Mouse (Mus musculus): Measurements from ENCODE around the gene Secisbp2l. TPM values are rescaled to one million over a fixed set of nuclear protein-coding genes. Genes with fewer than 3 reads are reported as not detected.

Gene Secisbp2l
- polyA plus RNA-seq, 1 experiment from 2014 or later, result 26.9 TPM

DNA sequence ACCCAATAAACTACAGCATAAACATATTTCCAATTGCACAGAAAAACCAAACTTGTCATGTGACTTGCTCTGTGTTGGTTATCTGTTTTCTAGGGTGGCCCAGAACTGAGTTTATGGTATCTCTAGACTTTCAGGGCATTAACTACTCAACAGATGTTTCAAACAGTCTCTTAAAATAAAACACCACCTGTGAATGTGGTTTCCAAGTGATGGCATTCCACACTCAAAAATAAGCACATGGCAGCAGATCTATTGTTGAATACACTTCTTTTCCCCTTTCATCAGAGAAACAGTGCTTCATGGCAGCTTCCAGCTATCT is 46.7 kb downstream of the Secisbp2l start:
- Histone ChIP-seq H3K4me2 (replicated peaks; ENCODE audit: low read depth, low read length) (no peak overlapping the region), H3K4me1 (ENCODE audit: control insufficient read depth, insufficient read depth, low read length) (0 out of 2 replicates have a peak, but pooled peaks cover 5% of the 10 kb centered on the region), H3K9ac (replicated peaks; ENCODE audit: low read depth, low read length) (no peak overlapping the region), H3K27me3 (ENCODE audit: control insufficient read depth, insufficient read depth, low read length) (no peaks in the 10 kb centered on the region), H3K9me3 (ENCODE audit: control insufficient read depth, low read depth, low read length) (no peaks in the 10 kb centered on the region), H3K27ac (ENCODE audit: low read length) (no peak overlapping the region), H3K4me3 (ENCODE audit: low read depth, low read length) (no peak overlapping the region), H3K36me3 (ENCODE audit: control insufficient read depth, insufficient read depth, low read length) (peaks cover 10% of the 10 kb centered on the region)
- ATAC-seq (ENCODE audit: insufficient number of reproducible peaks, insufficient read depth, low FRiP score, low read depth), result no peak

DNA sequence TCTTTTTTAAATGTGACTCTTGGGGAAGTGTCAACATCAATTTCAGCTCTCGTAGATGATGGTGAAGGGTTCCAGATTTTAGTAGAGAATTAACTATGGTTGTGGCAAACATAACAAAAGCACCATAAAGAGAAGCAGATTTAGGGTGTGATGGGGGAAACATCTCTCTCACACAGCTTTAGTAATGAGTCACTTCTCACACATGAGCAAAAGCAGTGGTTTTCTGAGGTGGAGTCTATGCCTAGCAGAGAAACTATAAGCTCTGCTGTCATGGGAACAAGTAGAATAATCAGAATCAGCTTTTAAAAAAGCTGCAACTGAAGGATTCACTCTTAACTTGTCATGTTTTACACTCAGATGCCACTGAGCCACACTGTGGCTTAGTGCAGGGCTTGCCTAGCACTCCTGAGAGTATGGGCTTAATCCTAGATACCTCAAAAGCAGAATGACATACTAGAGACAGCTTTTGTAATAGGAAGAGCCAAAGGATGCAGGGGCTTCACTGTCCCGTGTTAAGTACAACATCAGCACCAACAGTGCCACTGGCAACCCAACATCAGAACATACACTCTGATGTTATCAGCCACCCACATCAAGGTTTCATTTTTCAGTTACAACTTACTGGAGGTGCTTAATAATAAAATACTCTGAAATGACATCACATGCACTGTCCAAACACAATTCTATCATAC is 47.2 kb downstream of the Secisbp2l start:
- Histone ChIP-seq H3K27me3 (ENCODE audit: control insufficient read depth, insufficient read depth, low read length) (no peaks in the 10 kb centered on the region), H3K4me3 (ENCODE audit: low read depth, low read length) (no peak overlapping the region), H3K27ac (ENCODE audit: low read length) (no peak overlapping the region), H3K9ac (replicated peaks; ENCODE audit: low read depth, low read length) (no peak overlapping the region), H3K36me3 (ENCODE audit: control insufficient read depth, insufficient read depth, low read length) (peaks cover 8% of the 10 kb centered on the region), H3K9me3 (ENCODE audit: control insufficient read depth, low read depth, low read length) (no peaks in the 10 kb centered on the region), H3K4me2 (replicated peaks; ENCODE audit: low read depth, low read length) (no peak overlapping the region), H3K4me1 (ENCODE audit: control insufficient read depth, insufficient read depth, low read length) (0 out of 2 replicates have a peak, but pooled peaks cover 5% of the 10 kb centered on the region)
- no peak for ATAC-seq (ENCODE audit: insufficient number of reproducible peaks, insufficient read depth, low FRiP score, low read depth)
- WGBS, result 64% methylated on average over 2 of the region's 2 CpGs

DNA sequence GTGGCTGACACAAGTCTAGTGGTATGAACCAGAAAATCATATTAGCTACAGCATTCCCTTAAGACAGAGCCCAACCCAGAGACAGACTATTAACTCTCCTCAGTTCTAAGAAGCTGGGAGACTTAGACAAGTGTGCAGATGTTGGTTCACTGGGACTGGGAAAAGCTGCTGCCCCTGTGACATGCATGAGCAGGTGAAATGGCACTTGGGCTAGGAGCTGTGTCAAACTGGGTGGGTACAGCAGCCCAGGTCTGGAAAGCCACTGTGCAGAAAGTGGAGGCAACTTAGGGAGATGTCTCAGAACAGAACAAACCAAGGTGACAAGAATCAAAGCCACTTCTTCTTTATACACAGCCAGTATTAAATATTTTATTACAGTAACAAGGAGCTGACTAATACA is 47.9 kb downstream of the Secisbp2l start:
- no peak overlapping the region for H3K4me2 ChIP-seq (replicated peaks; ENCODE audit: low read depth, low read length)
- H3K27ac ChIP-seq (ENCODE audit: low read length), result no peak overlapping the region
- H3K36me3 ChIP-seq (ENCODE audit: control insufficient read depth, insufficient read depth, low read length), result peaks cover 7% of the 10 kb centered on the region; the same call in 1 of the 2 replicates
- H3K27me3 ChIP-seq (ENCODE audit: control insufficient read depth, insufficient read depth, low read length), result no peaks in the 10 kb centered on the region
- H3K4me1 ChIP-seq (ENCODE audit: control insufficient read depth, insufficient read depth, low read length), result 0 out of 2 replicates have a peak, but pooled peaks cover 5% of the 10 kb centered on the region
- no peak for ATAC-seq (ENCODE audit: insufficient number of reproducible peaks, insufficient read depth, low FRiP score, low read depth)
- no peak overlapping the region for H3K9ac ChIP-seq (replicated peaks; ENCODE audit: low read depth, low read length)
- no peaks in the 10 kb centered on the region for H3K9me3 ChIP-seq (ENCODE audit: control insufficient read depth, low read depth, low read length)
- no peak overlapping the region for H3K4me3 ChIP-seq (ENCODE audit: low read depth, low read length)

DNA sequence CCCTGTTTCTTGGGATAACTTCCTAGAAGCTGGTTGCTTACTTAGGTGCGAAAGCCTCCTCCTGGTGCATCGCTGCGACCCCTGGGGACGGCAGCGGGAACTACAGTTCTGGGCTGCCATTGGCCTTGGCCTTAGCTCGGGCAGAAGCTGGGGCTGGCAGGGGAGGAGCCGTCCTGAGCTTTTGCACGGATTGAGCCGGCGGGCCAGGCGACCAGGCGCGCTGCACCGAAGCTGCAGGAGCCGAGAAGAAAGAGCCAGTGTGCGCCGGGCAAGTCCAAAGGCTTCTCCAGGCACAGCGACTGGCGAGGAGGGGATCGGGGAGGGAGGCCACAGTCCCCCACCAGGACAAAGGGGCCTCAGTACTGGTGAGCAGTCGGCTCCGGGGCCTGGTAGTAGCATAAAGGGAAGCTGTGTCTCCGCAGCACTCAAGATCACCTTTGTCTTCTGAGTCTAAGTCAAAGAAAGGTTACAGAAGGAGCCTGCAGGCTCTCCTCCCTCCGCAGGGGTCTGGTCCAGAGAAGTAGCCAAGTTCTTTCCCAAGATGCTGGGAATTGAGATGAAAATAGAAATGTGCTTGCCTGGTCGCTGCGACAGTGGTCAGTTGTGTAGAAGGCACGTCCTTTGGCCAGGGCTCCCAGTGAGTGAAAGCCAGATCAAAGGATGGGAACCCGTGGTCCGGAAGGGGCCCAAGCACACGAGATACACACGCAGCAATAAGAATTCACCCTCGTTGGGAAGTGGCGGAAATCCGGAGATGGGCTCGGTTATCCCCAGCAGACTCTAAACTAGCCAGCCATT is 50.7 kb downstream of the Secisbp2l start:
- Histone ChIP-seq H3K4me3 (ENCODE audit: low read depth, low read length) (peak overlapping the region; percentile 37), H3K27ac (ENCODE audit: low read length) (peak overlapping the region; percentile 39; the same call in 1 of the 2 replicates), H3K9me3 (ENCODE audit: control insufficient read depth, low read depth, low read length) (no peaks in the 10 kb centered on the region), H3K9ac (replicated peaks; ENCODE audit: low read depth, low read length) (peak overlapping the region; percentile 51), H3K36me3 (ENCODE audit: control insufficient read depth, insufficient read depth, low read length) (no peaks in the 10 kb centered on the region), H3K4me1 (ENCODE audit: control insufficient read depth, insufficient read depth, low read length) (0 out of 2 replicates have a peak, but pooled peaks cover 5% of the 10 kb centered on the region), H3K4me2 (replicated peaks; ENCODE audit: low read depth, low read length) (peak overlapping the region; percentile 63), H3K27me3 (ENCODE audit: control insufficient read depth, insufficient read depth, low read length) (no peaks in the 10 kb centered on the region)
- 10% methylated on average over 35 of the region's 35 CpGs for WGBS
- ATAC-seq (ENCODE audit: insufficient number of reproducible peaks, insufficient read depth, low FRiP score, low read depth), result peak; percentile 89

DNA sequence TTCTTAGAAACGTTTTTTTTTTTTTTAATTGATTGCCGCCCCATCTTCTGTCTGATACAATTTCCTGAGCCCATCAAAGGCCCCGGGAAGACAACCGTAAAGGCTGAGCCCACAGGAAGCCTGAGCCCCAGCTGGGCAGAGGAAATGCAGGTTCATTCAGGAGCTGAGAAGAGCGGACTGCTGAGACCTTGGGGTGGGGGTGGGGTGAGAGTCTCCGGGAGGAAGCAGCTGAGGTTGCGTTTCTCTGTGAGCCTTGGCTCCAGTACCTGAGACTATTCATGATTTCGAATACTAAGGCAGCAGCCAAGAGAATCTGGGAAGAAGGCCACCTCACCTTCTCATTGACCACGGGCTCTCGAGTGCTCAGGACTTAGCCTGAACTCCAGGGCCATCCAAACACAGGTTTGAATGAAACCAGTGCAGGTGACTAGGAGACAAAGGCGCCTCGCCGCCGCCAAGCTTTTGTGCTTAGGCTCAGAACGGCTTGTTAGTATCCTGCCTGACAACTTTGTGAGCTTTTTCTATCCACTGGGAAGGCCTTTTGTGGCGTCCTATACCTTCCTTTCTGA is 58.0 kb downstream of the Secisbp2l start:
- H3K27me3 ChIP-seq (ENCODE audit: control insufficient read depth, insufficient read depth, low read length), result peaks cover 13% of the 10 kb centered on the region; the same call in 1 of the 2 replicates
- ATAC-seq (ENCODE audit: insufficient number of reproducible peaks, insufficient read depth, low FRiP score, low read depth), result peak; percentile 42; the same call in 1 of the 2 replicates
- no peaks in the 10 kb centered on the region for H3K9me3 ChIP-seq (ENCODE audit: control insufficient read depth, low read depth, low read length)
- peak overlapping the region; percentile 98 for H3K4me2 ChIP-seq (replicated peaks; ENCODE audit: low read depth, low read length)
- H3K4me1 ChIP-seq (ENCODE audit: control insufficient read depth, insufficient read depth, low read length), result no peaks in the 10 kb centered on the region
- no peak overlapping the region for H3K9ac ChIP-seq (replicated peaks; ENCODE audit: low read depth, low read length)
- no peaks in the 10 kb centered on the region for H3K36me3 ChIP-seq (ENCODE audit: control insufficient read depth, insufficient read depth, low read length)
- H3K27ac ChIP-seq (ENCODE audit: low read length), result no peak overlapping the region
- 3% methylated on average over 16 of the region's 16 CpGs for WGBS
- H3K4me3 ChIP-seq (ENCODE audit: low read depth, low read length), result peak overlapping the region; percentile 42

DNA sequence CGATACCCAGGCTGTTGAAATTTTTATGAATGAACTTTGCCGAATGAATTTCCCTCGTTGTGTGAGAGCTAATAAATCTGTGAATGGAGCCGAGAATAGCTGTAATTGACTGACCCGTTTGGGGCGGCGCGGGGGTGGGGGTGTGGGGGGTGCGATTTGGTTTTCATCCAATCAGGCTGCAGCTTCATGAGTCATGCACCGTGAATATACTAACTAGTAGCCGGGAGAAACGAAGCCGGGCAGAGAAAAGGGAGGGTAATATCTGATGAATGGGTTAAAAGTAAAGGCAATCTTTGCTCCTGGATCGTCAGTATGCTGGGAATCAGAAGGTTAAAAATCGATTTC is 58.6 kb downstream of the Secisbp2l start, which contains the start of gene Shc4:
Gene Shc4, minus strand, starts transcription at position 63 of the 345 bp plus-strand sequence.
- WGBS, result under 1% methylated on average over 15 of the region's 15 CpGs
- Histone ChIP-seq H3K36me3 (ENCODE audit: control insufficient read depth, insufficient read depth, low read length) (no peaks in the 10 kb centered on the region), H3K4me3 (ENCODE audit: low read depth, low read length) (peak within 1 kb of the TSS; percentile 42), H3K9ac (replicated peaks; ENCODE audit: low read depth, low read length) (peak within 1 kb of the TSS; percentile 25; the same call in 1 of the 2 replicates), H3K4me1 (ENCODE audit: control insufficient read depth, insufficient read depth, low read length) (no peaks in the 10 kb centered on the region), H3K4me2 (replicated peaks; ENCODE audit: low read depth, low read length) (peak within 1 kb of the TSS; percentile 98), H3K27ac (ENCODE audit: low read length) (peak within 1 kb of the TSS; percentile 27; the same call in 1 of the 2 replicates), H3K9me3 (ENCODE audit: control insufficient read depth, low read depth, low read length) (no peaks in the 10 kb centered on the region), H3K27me3 (ENCODE audit: control insufficient read depth, insufficient read depth, low read length) (peaks cover 13% of the 10 kb centered on the region; the same call in 1 of the 2 replicates)
- ATAC-seq (ENCODE audit: insufficient number of reproducible peaks, insufficient read depth, low FRiP score, low read depth), result peak; percentile 81

DNA sequence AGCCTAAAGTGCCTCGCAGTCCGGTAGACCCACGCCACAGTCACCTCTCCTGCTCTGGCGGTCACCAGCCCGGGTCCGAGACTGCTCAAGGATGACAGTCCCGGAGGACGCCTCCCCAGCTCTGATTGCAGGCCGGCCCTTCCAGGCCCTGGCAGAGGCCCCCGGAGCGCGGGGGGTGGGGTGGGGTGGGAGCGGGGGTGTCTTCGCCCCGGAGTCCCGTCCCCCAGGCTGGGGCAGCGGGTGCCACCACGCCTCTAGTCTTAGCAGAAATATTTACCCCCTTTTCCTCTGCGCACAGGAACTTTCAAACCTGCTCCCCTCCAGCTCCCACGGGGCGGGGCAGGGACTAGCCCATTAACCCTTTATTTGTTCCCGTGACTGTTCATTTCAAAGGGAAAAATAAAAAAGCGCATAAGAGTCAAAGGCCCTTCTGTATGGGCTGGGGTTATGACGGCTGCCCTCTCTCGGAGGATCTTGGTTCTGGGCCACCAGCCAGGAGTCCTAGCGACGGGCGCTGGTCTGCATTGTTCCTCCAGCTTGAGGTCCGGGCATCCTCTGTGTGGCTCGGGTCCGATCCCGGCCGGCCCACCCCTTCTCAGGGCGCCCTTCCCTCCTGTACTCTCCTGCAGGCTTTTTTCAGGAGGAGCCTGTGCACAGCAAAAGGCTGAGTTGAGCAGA is 59.1 kb downstream of the Secisbp2l start:
- H3K27me3 ChIP-seq (ENCODE audit: control insufficient read depth, insufficient read depth, low read length), result peaks cover 13% of the 10 kb centered on the region; the same call in 1 of the 2 replicates
- no peaks in the 10 kb centered on the region for H3K9me3 ChIP-seq (ENCODE audit: control insufficient read depth, low read depth, low read length)
- H3K9ac ChIP-seq (replicated peaks; ENCODE audit: low read depth, low read length), result peak overlapping the region; percentile 25; the same call in 1 of the 2 replicates
- H3K36me3 ChIP-seq (ENCODE audit: control insufficient read depth, insufficient read depth, low read length), result no peaks in the 10 kb centered on the region
- H3K4me3 ChIP-seq (ENCODE audit: low read depth, low read length), result peak overlapping the region; percentile 42
- H3K4me1 ChIP-seq (ENCODE audit: control insufficient read depth, insufficient read depth, low read length), result no peaks in the 10 kb centered on the region
- no peak overlapping the region; the same call in 1 of the 2 replicates for H3K27ac ChIP-seq (ENCODE audit: low read length)
- 0% methylated on average over 34 of the region's 34 CpGs for WGBS
- H3K4me2 ChIP-seq (replicated peaks; ENCODE audit: low read depth, low read length), result peak overlapping the region; percentile 98
- peak; percentile 77 for ATAC-seq (ENCODE audit: insufficient number of reproducible peaks, insufficient read depth, low FRiP score, low read depth)

DNA sequence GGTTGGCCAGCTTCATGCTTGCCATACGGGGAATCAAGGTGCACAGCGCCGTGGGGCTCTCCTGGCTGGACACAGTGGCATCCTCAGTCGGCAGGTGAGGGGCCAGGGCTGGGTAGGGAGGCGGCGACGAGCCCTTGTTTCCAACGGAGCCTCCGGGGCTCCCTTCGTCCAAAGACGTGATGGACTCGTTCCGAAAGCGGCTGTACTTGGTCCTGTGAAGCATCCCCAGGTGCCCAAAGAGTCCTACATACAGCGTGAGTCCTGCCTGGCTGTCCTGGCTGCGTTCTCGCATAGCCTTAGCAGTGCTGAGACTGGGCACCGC is 59.6 kb downstream of the Secisbp2l start:
- H3K9me3 ChIP-seq (ENCODE audit: control insufficient read depth, low read depth, low read length), result no peaks in the 10 kb centered on the region
- H3K27ac ChIP-seq (ENCODE audit: low read length), result peak overlapping the region; percentile 27; the same call in 1 of the 2 replicates
- peak overlapping the region; percentile 98 for H3K4me2 ChIP-seq (replicated peaks; ENCODE audit: low read depth, low read length)
- WGBS, result 3% methylated on average over 18 of the region's 18 CpGs
- peaks cover 13% of the 10 kb centered on the region; the same call in 1 of the 2 replicates for H3K27me3 ChIP-seq (ENCODE audit: control insufficient read depth, insufficient read depth, low read length)
- peak overlapping the region; percentile 42 for H3K4me3 ChIP-seq (ENCODE audit: low read depth, low read length)
- no peaks in the 10 kb centered on the region for H3K4me1 ChIP-seq (ENCODE audit: control insufficient read depth, insufficient read depth, low read length)
- ATAC-seq (ENCODE audit: insufficient number of reproducible peaks, insufficient read depth, low FRiP score, low read depth), result no peak
- peak overlapping the region; percentile 25; the same call in 1 of the 2 replicates for H3K9ac ChIP-seq (replicated peaks; ENCODE audit: low read depth, low read length)
- no peaks in the 10 kb centered on the region for H3K36me3 ChIP-seq (ENCODE audit: control insufficient read depth, insufficient read depth, low read length)

Measured in stomach, embryonic 14.5 days (tissue).